Mouse (Mus musculus): Measurements from ENCODE around the gene Dnase1l3.
"Not testable (repeated sequence)": the region's sequence is repeated elsewhere in the genome, so short reads cannot be mapped to it uniquely, and the experiment has no call there.

Gene Dnase1l3

DNA sequence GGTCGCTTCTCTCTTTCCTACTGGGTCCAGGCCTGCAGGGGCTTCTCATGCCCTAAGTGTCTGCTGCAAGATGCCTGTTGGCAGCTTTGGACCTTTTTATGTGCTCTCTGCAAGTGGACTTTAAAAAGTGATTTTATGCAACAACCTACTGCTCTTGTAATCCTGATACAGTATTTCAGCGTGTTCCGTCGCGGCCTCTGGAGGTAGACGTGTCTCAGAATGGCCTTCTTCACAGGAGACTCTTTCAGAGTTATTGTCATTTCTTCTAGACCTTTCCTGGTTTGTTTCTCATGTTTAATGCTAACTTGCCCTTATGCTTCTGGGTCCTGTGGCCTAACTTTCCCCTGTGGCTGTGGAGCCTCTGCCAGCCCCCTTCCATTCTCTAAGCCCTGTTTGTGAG, 21.4 kb upstream of the Dnase1l3 start:
- no peak for DNase-seq (ENCODE audit: low spot score in 2 of 2)

GRCm38 (mm10) chr14:8011938-8012337, 17.6 kb upstream of the Dnase1l3 start:
- DNase-seq (ENCODE audit: low spot score in 2 of 2), result no peak

DNA sequence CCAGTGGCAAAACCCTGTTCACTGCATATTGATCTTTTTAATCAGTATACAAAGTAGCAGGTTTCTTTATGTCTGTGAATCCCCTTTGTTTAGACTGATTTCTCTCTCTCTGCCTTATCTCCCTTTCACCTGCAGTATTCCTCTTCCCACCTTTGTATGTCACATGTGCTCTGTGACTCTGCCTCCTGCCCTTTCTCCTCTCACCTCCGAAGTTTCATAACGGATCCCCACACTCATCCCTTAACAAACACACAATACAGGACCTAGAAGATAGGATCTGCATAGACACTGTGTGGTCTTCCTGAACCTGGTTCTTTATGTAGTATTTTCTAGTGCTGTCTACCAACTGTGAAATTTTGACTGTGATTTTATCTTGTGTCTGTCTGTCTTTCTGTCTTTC, 16.9 kb upstream of the Dnase1l3 start:
- DNase-seq (ENCODE audit: low spot score in 2 of 2), result no peak

DNA sequence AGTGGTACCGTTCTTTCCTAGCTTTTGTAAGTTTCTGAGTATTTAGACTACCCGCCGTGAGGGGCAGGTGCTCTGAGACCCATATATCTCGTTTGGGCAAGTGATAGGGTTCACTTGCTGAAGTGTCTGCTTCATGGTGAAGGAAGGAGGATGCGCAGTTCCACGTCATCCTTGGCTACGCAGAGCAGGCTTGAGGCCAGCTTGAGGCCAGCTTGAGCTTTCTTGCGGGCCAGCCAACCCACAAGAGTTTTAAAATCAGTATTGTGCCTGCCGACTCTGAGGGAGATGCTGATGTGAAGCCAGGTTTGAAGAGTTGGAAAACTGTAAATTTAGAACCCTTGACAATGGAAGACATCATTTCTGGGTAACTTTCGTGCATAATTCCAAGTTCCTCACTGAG, 13.6 kb upstream of the Dnase1l3 start:
- DNase-seq (ENCODE audit: low spot score in 2 of 2), result no peak

- no peak for DNase-seq (ENCODE audit: low spot score in 2 of 2)
Measured at GRCm38 (mm10) chr14:8007486-8007885, 13.1 kb upstream of the Dnase1l3 start.

- DNase-seq (ENCODE audit: low spot score in 2 of 2), result no peak
Measured at GRCm38 (mm10) chr14:8007084-8007483, 12.7 kb upstream of the Dnase1l3 start.

DNA sequence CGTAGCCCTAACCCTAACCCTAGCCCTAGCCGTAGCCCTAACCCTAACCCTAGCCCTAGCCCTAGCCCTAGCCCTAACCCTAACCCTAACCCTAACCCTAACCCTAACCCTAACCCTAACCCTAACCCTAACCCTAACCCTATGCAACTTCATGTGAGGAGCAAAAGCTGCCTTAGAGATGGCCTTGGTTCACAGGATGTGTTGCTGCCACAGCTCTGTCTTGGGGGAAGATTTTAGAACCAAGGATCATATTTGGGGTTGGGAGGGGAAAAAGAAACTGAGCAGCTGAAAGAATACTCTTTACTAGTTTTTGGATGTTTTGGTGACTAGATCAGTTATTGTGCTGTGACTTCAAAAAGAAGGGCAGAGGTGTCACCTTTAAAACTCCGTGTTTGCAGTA, 11.7 kb upstream of the Dnase1l3 start:
- not testable (repeated sequence) for DNase-seq (ENCODE audit: low spot score in 2 of 2)

GRCm38 (mm10) chr14:8003727-8004670, 9.6 kb upstream of the Dnase1l3 start:
- no peak for DNase-seq (ENCODE audit: low spot score in 2 of 2)

DNA sequence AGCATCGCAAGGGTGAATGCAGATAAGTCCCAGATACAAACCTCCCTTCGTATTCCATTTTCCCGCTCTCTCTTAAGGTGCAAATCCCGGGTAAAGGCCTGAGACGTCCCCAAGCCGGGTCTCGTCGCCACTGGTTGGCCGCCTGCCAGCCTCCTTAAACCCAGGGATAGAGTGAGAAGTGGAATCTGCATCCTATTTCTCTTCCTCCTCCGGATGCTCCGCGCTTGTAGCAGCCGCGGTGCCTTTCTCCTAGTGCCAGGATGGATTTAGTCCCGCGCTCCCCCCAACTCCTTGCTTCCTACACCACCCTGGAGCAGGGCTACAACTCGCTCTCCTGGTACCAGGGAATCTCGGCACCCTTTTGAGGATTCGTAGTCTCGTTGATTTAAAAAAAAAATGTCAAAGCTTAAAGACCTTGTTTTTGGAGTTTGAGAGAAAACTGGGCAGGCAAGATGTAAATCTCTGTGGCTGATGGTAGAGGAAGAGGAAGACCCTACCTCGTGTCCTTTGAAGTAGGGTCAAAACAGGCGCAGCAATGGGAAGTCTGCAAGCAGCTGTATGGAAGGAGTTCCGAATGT, 8.8 kb upstream of the Dnase1l3 start:
- DNase-seq (ENCODE audit: low spot score in 2 of 2), result peak in 1 of 2 experiments; percentile 18

DNA sequence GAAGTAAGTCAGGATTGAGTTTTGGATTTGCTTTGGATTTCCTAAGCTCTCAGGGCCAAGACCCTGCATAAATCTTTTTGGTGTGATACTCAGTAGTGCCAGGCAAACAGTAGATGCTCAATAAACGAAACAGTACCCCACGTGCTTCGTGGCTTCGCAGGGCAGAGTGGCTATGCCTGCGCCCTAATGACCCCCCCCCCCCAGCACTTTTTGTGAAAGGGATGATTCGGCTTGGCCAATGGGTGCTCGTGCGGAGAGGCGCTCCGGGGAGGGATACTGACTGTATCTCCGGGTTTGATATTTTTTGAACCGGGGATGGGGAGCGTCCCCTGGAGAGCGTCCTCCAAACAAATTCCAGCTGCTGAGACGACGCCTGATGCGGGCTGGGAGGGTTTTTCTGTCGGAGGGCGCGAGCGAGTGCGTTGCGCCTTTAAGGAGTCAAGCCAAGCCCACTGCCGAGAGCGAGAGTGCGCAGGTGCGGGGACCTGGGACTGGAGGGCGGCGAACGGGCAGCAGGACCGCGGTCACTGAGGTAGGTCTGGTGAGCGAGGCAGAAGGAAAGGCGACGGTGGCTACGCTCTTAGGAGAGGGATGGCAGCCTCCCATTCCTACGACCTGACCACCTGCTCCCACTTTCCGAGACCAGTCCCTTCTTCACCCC, 8.2 kb upstream of the Dnase1l3 start, which contains the start of gene Abhd6:
TSS of gene Abhd6 (plus strand) at position 471 of the 661 bp plus-strand sequence.
- DNase-seq (ENCODE audit: low spot score in 2 of 2), result peak; percentile 81 to 84

DNA sequence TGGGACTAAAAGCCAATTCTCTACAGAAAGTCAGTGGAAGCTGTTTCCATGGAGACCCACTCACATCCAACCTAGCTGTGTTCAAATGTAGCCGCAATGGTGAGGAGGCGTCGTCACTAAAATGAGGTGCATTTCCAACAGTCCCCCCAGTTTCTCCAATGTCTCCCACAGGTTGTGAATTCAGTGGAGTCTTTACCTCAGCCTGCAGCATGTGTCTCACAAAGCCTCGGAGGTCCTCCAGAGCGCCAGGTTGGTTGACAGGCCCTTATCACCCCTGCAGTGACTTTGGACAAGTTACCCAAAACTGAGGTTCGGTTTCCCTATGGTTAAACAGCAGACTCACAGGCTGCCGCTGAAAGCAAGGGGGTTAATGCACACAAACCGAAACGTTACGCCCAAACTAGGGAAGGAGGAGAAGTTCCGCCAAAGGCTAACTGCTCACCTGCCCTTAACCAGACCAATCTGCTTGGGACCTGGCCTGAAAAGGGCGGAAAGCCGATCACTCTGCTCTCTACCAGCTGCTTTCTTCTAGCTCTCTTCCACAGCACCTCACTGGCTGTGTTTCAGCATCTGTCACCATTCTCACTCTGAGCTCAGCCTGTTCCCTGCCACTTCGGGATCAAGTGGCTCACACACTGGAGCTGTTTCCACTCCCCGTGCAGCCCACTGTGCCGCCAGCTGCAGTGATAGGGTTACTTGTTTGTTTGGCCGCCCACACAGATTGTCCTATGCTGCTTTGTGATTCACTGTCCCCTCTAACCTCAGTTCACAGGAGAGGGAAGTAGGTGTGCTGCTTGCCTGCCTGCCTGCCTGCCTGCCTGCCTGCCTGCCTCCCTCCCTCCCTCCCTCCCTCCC, 6.7 kb upstream of the Dnase1l3 start:
- no peak for DNase-seq (ENCODE audit: low spot score in 2 of 2)

DNA sequence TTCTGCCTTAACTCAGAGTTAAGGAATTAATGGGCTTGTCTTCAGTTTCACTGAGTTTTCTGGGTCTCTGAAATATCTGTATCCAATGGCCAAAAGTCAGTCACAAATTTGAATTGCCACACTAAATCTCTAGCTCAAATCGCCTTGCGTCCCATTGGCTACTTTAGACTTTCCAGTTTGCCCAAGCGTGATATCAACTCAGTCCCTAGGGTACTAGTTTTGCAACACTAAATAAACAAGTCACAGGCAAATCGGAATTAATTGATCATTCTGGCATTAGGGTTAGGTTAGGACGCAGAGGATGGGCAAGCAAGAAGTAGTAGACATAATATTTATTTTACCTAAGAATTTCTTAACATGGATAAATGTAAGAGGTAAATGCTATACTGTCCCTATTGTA, 5.9 kb upstream of the Dnase1l3 start:
- no peak for DNase-seq (ENCODE audit: low spot score in 2 of 2)

GRCm38 (mm10) chr14:7999435-7999834, 5.1 kb upstream of the Dnase1l3 start:
- no peak for DNase-seq (ENCODE audit: low spot score in 2 of 2)

DNA sequence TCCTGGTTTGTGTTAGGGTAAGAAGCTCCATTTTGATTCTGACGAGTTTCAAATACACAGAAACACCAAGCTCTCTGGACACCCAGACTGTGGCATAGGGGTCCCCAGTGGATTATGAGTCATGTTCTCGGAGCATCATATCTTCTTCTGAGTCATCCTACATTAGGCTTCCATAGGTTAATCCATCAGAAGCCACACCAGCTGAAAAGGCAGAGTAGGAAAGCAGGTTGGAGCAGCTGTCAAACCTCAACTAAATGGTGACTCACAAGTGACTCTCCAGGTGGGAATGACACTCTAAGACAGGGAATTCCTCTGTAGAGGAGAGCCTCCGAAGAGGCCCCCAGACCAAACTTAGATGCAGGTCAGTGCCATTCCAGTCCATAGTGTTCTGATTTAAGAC, 4.7 kb upstream of the Dnase1l3 start:
- DNase-seq (ENCODE audit: low spot score in 2 of 2), result no peak

DNA sequence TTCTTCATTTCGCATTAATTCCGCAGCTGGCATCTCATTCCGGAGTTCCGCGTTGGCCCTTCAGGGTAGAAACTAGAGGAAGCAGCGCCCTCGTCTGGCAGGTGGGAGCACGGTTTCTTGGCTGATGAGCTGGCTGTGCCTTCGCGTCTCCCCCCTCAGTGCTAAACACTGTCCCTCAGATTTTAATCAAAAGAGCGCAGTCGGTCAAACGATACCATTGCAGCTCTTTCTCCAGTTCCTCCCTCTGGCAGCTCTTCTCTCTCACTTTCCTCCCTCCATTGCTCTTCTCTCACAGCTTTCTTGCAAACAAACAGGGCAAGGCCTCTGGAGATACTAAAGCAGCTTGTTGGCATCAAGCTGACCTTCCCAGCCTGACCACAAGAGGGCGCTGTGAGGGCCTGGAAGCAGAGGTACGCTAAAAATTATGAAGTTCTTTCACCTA, 2.9 kb upstream of the Dnase1l3 start:
- peak; percentile 85 to 88 for DNase-seq (ENCODE audit: low spot score in 2 of 2)

DNA sequence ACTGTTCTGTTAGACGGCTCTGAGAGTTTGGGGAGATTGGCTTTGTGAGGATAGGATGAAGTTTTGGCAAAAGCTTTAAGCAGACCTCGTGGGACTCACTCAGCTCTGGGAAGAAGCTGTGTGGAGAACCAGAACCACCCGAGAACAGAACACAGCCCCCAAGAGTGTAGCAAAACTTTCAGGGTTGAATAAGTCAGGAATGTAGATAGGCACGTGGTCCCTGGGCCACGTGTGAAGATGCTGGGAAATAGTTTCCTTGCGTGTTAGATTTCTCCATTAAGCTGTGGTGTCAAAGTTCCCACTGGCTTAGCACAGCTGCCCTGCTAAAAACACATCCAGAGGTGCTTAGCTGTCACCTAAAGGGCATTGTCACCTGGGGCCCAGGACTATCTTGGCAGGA, 2.2 kb downstream of the Dnase1l3 start:
- DNase-seq (ENCODE audit: low spot score in 2 of 2), result no peak

DNA sequence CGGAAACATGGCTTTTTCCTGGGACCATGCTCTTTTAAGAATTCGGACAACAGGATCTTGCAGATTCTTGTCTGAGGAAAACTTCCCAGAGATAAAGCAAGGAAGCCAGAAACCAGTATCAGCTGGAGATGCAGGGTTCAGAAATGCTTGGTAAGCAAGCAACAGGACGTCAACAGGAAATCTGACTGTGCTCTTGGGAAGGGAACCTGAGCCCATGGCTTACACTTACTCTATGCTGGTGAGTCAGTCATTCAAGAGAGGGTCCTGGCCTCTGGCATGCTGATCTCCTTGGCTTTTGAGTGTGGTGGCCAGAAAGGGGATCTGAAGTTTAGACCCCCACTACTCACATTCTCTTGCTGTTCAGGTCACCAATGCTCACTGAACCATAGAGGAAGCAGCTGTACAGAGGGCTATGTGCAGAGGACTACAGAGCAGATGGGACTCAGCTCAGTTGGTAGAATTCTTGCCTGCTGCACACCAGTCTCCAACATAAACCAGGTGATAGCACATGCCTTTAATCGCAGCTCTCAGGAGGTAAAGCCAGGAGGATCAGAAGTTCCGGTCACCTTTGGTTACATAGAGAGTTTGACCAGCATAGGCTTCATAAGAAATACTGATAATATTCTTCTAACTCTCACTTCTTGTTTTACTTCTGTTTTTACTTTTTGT, 3.1 kb downstream of the Dnase1l3 start:
- DNase-seq (ENCODE audit: low spot score in 2 of 2), result no peak

DNA sequence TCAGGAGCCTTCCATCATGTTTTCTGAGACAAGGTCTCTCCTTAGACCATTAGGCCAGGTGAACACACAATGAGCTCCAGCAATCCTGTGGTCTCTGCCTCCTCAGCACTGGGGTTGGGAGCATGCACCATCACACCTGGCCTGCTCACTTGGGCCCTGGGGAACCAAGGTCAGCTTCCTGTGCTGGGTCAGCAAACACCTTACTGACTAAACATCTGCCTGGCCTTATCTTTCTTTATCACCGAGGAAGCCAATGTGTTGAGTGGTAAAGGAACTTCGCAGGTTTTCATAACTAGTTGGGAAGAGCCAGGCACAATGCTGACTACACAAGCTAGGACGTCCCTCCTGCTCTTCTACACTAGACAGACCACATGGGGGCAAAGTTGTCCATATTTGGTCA, 4.4 kb downstream of the Dnase1l3 start:
- no peak for DNase-seq (ENCODE audit: low spot score in 2 of 2)

- no peak for DNase-seq (ENCODE audit: low spot score in 2 of 2)
Measured at GRCm38 (mm10) chr14:7989371-7989770, 5.0 kb downstream of the Dnase1l3 start.

DNA sequence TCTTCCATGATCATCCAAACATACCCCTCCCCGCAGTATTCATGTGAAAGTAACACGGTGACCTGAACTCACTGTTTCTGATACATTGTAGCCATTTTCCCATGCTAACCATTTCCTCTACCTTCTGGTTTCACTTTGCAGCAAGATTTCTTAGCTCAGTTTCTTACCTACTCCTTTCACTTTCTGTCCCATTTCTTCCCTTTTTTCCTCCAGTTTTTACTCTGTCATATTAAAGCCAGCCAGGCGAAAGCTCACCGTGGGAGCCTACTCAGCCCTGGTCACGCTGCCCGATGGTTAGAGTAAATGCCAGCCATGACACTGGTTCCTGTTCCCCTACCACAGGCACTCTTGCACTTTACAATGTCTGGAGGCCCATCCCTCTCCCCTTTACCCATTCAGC, 7.5 kb downstream of the Dnase1l3 start:
- DNase-seq (ENCODE audit: low spot score in 2 of 2), result no peak

DNA sequence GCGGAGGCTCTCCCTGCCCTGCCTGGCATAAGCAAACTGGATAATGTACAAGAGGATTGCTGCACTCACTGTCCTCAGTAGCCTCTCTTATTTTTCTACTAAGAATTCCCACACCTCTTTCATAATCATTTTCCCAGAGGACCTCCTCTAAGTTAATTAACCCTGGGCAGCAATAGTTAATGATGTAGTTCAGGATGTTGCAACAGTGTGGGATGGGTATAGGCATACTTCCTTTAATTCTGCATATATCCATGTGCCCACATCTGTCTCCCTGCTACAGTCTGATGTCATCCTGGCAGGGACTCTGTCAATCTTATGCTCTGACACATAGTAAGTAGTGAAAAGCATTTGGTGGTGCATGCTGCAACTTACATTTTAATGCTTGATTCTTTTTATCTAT, 13.1 kb downstream of the Dnase1l3 start:
- DNase-seq (ENCODE audit: low spot score in 2 of 2), result no peak
